Mouse (Mus musculus) large intestine, adult 2 months (tissue): ENCODE results near the gene Mfsd11. TPM values are rescaled to one million over a fixed set of nuclear protein-coding genes. Genes with fewer than 3 reads are reported as not detected.
A peak's percentile ranks its signal among the peaks of the same experiment; 100 is the strongest.
"Not testable (repeated sequence)": the region's sequence is repeated elsewhere in the genome, so short reads cannot be mapped to it uniquely, and the experiment has no call there.

Experiments
- DNase-seq: peaks from one replicate; pipeline ENCODE4 v3.0.0-alpha.2; 2012; ENCODE audit warnings: low read depth, low spot score
- WGBS: fragments of 180-500 bp; shearing (Covaris S2); methylation state at CpG from one replicate; pipeline ENCODE4 v1.1.7; 2018; 5-methylcytosine and 5-hydroxymethylcytosine counted together
- polyA plus RNA-seq: library from polyadenylated mRNA; depleted of rRNA; stranded (reverse); fragments of >200 nt; gene quantifications from 2 replicates; pipeline ENCODE4 v1.2.3, GENCODE M21; 2012

Gene Mfsd11
- polyA plus RNA-seq, 1 experiment = 18.1 TPM

DNA sequence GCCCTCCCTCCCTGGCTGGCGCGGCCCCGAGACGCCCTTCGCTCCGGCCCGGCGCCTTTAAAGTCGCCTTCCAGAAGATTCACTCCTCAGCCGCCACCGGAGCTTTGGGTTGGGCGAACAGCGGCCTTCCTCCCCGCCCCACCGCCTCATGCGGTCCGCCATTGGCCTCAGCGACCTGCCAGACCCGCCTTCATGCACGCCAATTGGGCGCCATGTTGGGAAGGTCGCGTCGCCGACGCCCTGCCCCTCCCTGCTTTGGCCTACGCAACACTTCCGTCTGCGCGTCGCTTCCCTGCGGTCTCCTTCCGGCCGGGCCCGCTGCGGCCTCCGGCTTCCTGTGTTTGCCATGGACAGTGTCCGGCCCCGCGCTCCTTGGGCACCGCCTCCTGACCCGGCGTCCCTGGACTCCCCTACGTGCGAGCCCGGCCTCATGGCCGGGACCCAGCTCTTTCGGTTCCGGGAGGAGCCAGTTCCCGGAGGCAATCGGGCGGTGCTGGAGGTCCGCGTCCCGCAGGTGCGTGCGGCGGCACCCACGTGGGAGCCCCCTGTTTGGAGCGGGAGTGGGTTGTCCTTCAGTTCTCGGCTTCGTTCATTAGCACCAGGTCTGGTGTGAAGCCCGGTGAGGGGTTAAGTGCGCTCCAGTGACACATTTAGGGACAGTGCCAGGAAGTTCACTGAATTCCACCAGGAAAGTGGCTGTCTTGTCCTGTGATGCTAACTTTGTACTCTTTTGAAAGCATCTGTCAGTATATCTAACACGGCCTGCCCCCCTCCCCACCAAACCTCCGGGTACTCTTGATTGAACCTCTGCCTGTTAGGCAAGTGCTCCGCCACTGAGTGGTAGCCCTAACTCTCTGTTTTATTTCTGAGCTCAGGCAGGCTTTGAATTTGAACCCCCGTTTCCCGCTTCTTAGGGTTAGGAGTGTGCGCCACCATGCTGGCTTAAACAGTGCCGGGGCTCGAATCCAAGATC, 8.7 kb upstream of the Mfsd11 start, which contains the start of the genes Mettl23 and Jmjd6:
Mettl23 (plus strand) TSS at position 18 of the 973 bp plus-strand sequence.
Jmjd6 (minus strand) TSS at position 189 of the 973 bp plus-strand sequence.
- under 1% methylated on average over 72 of the region's 72 CpGs for WGBS
- peak; percentile 86 for DNase-seq

DNA sequence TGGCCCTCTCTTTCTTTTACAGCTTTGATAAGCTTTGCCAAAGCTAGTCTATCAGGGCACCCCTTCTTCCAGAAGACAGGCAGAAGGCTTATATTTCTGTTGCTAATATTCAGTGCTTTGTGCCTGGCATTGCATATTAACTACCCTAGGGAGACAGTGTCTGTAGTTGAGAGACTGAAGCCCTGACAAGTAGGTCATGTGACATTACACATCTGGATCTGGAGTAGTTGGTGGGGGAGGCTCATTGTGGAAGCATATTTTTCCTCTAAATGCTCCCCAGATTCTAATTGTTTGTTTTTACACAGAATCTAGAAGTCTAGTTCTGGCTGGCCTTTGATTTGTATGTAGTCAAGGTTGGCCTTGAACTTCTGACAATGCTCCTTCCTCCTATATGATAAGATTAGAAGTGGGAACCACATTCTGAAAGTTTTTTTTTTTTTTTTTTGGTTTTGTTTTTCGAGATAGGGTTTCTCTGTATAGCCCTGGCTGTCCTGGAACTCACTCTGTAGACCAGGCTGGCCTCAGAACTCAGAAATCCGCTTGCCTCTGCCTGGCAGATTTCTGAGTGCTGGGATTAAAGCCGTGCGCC, 5.6 kb upstream of the Mfsd11 start:
- no peak for DNase-seq
- 74% methylated on average over 4 of the region's 4 CpGs for WGBS

DNA sequence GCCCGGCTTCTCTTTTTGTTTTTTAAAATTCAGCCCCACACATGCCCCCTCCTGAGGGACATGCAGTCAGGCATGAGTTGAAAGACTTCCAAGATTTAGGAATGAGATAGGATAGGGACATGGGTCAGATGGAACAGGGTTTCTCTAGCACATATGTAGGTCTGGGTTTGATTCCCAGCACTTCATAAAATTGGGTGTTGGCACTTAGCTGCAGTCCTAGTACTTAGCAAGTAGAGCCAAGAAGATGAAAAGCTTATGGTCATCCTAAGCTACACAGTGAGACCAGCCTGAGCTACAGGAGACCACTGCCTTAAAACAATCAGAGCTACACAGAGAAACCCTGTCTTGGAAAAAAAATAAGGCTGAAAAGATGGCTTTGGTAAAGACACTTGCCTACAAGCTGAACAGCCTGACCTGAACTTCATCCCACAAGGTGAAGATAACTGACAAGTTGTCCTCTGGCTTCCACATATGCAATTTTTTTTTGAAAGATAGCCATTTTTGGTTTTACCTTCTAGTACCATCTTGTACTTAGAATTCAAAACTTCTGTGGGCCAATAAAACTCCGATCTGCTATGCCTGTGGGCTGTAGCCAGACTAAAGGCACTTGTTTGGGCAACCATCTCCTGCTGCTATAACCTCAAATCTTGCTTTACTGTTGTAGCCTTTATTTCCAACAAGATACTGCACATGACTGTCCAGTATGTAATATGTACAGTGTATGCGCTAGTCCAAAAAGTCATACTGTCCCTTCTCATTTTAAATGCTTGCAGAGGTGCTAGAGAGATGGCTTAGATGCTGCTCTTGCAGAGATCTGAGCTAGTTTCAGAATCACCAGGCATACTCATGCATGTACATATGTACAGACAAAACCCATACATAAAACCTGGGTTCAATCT, 4.8 kb upstream of the Mfsd11 start:
- 88% methylated on average over 3 of the region's 3 CpGs for WGBS
- DNase-seq = no peak

DNA sequence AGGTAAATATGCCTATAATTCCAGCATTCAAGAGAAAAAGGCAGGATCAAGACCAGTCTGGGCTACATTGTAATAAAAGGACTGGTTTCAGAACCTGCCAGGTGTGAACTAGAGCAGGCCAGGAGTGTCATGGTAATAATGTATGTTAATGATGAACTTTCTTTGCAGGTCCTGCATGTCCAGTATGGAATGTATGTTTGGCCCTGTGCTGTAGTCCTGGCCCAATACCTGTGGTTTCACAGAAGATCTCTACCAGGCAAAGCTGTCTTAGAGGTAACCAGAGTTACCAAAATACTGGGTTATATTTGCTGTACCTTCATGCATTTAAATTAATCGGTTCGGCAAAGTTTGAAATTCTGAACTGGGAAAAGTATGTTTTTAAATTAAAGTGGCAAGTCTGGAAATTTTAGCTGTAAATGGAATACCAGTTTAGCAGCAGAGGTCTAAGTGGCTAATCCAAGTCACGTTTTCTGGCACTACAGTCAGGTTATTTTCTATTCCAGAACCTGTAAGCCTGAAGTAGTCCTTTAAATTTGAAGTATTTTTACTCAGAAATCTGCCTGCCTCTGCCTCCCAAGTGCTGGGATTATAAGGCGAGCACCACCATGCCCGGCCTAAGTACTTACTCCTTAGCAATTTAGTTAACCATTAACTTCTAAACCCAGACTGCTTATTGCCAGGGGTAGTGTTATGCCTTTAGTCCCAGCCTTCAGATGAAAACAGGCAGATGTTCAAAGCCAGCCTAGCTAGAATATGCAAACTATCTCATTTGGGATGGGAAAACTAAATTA, 4.0 kb upstream of the Mfsd11 start:
- no peak for DNase-seq
- WGBS = 61% methylated on average over 5 of the region's 5 CpGs

DNA sequence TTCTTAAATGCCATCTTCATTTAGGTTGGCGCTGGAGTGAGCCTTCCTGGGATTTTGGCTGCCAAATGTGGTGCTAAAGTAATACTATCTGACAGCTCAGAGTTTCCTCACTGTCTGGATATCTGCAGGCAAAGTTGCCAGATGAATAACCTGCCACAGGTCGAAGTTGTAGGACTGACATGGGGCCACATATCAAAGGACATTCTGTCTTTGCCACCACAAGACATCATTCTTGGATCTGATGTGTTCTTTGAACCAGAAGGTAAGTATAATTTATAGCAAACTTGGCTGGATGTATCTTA, 3.4 kb upstream of the Mfsd11 start:
- WGBS = 55% methylated on average over 2 of the region's 2 CpGs
- DNase-seq = not testable (repeated sequence)

DNA sequence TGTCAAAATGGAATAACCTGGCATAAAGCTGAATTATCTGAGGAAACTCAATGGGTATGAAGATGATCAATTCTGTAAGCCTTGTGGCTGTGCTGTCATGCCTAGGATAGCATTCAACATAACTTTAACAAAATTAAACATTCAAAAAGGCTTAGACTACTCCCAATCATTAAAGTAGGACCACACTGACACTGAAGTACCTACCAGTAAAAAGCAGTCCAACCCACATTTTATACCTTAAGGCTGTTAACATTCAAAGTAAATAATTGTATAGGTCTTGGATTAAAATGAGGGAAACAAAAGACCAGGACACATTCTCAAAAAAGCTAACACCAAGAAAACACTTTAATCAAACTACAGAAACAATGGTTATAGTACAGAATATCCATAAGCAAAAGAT, 2.7 kb upstream of the Mfsd11 start:
- no peak for DNase-seq

DNA sequence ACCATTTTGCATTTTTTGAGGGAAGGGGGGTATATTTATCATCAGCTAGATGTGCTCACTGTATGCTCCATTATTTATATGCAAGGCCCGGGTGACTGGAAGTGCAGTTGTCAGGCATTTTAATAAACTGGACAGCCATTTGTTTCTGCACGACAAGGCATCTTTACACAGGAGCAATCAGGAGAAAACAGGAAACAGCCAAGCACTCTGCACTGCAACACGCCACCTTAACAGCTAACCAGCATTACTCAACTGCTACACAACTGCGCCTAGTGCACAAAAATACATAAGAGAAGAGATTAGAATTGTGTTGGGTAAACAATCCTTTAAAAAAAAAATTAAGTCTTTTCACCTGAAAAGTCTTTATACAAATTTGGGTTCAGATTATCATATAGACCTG, 2.2 kb upstream of the Mfsd11 start:
- WGBS = 7% methylated on average over 4 of the region's 4 CpGs

DNA sequence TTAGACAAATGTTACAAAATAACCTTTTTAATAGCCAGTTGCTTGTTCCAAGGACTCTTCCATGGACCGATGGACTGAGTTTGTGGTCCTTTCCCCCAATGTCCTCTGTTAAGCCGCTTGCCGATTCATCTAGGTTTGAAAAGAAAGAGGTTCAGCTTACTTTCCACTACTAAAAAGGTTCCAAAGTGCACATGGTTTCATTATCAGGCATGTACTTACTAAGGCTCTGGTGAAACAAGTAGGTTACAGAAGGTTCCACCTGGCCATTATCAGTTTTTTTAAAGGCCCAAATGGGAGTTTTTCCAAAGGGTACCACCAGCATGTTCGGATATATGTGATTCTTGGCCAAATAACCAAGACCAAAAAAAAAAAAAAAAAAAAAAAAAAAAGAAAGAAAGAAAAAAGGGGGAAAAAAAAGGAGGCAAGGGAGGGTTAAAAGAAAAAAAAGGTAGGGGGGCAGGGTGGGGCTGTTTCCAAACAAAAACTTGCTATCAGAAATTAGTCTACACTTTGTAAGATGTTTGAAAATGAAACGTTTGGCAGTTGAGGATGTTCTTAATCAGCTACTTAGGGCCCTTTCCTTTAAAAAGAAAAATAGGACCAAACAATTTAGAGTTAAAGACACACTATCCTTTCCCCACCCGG, 1.3 kb upstream of the Mfsd11 start:
- 6% methylated on average over 6 of the region's 6 CpGs for WGBS
- DNase-seq = no peak

More for the DNA sequence above, 2.2 kb upstream of the Mfsd11 start:
- DNase-seq = no peak

DNA sequence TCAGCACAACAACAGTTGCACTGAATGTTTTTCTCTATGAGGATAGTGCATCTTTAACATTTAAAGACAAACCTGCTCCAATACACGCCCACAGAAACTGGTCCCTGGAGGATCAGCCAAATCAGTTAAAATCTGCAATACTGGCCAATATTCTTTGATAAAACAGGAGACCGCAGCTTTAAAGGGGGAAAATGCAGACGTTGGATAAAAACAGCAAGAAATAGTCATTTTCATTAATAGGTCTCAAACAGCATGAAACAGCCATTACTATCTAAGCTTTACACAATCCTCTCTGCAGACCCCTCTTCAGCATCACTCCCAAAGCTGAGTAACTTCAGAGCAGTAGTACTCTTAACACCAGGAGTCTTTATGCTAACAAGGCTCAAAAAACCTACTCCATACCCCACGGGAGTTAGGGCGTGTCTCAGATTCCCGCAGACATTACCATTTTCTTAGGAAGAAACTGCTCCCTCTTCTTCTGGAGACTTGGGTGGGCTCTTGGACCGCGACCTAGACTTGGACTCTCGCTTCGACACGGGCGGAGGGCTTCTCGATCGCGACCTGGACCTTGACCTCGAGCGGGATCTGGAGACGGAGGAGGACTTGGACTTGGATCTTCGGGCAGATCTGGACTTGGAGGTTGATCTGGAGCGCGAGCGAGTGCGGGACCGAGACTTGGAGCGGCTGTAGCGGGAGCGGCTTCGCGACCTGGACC, 507 bp upstream of the Mfsd11 start:
- no peak for DNase-seq
- 1% methylated on average over 29 of the region's 29 CpGs for WGBS

DNA sequence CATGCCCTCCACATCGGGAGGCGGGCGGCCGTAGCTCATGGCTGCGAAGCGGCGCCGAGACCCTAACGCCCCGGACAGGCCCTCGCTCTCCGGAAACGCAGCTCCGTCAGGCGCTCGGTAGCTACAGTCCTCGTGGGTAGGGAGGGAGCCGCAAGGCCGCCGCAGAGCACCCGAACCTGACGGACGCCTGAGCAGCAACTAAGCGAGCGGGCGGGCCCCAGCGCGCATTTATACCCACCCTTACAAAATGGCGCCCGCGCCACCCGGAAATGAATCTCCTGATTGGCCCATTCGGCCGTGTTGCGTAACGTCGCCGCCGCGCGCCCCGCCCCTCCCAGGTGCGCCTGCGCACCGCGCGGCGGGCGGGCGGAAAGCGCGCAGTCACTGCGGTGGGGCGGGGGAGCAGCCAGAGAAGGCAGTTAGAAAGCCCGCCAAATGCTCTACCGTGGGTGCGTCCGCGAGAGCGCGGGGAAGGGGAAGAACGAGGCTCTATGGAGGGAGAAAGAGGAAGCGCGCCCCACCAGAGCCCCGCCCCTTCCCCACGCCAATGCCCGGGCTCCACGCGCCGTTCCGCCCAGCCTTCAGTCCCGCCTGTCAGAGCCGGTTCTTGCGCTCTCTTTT, 761 bp downstream of the Mfsd11 start, which contains the start of gene Srsf2:
Srsf2 (minus strand) TSS at position 204 of the 621 bp plus-strand sequence.
- no peak for DNase-seq
- under 1% methylated on average over 74 of the region's 74 CpGs for WGBS

DNA sequence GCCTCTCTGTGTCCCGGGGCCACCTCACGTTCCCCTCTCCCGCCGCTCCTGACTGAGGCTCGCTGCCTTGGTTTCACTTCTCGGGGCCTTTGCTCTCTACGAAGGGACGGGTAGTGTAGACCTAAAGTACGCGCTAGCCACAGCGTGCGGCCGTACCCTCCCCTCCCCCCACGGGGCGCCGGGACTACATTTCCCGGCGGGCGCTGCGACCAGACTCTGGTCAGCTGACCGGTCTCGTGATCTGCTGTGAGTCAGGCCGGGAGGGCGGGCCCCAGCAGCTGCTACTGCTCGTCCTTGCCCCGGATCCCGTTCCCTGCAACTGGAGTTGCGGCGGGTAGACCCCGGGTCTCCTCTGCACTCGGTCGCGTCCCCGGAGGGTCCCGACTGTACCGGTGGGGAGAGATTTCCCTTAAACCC, 1.3 kb downstream of the Mfsd11 start:
- peak; percentile 85 for DNase-seq
- under 1% methylated on average over 36 of the region's 36 CpGs for WGBS

DNA sequence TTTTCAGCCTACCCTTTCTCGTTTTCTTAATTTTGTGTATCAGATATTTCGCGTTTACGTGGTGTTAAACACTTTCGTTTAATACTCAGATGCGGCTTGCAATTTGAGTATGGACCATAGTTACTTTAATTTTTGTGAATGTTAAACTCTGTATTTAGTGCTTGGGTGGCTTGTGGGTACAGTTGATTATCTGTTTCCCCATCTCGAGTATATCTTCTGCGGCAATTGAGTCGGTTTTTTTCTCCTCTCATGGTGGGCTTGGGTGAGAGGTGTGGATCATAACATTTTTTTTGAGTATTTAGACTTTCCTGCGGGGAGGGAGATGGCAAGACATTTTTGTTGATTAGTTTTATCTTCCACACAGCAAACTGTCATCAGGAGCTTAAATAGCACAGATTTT, 2.0 kb downstream of the Mfsd11 start:
- DNase-seq = no peak
- 11% methylated on average over 10 of the region's 10 CpGs for WGBS

DNA sequence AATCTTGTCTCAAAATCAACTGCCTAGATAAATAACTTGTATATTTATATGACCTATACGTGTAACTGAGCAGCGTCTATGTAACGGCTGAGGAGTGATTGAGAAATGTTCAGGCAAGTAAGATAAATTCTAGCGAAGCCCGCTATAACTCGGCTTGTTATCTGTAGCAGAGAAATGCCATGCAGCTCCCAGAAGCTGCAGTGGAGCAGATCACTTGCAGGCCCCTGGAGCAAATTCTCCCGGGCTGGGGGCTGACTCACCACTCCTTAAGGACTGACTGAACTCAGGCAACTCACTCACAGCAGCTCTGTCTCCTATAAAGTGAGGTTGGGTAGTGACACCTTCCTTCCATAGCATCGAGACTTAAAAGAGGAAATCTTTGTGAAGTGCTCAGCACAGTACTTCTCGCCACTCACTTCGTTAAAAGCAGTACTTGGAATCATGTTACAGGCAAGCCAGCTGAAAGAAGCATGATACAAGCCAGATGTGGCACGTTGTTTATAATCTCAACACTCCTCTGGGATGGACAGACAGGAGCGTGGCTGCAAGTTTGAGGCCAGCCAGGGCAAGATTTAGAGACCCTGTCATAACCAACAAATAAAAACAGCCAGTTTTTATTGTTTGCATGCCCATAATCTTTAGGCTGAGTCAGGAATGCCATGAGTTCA, 5.1 kb downstream of the Mfsd11 start:
- WGBS = 79% methylated on average over 12 of the region's 12 CpGs

DNA sequence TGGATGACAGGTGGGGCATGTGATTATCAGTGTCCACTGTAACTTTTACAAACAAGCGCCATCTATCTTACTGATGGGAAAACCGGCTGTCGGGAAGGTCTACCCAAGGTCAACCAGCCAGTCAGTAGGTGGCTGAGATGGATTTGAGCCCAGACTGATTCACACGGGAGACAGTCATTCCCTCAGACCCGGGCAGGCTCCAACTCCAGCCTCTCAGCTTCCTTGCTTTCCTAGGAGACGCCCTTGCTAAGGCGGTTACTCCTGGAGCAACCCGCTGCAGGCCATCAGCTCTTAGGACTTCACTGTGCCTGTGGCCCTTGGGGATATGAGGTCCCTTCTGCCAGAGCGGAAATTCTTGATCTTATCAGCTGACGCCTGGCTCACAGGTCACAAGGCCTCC, 12.2 kb downstream of the Mfsd11 start:
- DNase-seq = no peak
- WGBS = 83% methylated on average over 10 of the region's 10 CpGs

More for the DNA sequence above, 5.1 kb downstream of the Mfsd11 start:
- DNase-seq = no peak

DNA sequence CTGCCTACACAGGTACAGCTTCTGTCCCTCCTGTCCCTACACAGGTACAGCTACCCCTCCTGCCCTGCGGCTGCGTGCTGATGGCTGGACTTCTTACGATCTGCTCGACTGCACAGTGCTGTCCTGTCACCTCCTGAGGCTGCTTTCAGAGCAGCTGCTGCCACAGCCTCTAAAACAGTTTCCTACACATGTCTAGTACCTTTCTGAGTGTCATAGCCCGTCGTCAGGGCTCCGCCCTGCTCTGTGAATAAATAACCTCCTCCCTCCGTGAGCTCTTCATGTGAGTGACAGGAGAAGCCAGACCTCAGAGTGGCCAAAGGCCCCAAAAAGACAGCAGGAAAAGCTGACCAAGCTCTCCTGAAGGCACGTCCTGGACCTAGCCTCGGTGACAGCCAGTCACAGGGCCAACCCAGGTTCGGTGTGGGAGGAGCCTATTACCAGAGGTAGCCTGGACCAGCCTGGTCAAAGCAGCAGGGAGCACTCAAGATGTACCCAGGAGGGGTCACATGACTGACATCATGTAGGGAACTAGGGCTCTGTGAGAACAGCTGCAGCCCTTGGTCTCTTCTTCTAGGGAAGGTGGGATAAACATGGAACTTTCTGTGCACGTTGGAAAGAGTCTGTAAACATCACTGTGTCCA, 13.8 kb downstream of the Mfsd11 start:
- DNase-seq = no peak
- WGBS = 63% methylated on average over 12 of the region's 12 CpGs

DNA sequence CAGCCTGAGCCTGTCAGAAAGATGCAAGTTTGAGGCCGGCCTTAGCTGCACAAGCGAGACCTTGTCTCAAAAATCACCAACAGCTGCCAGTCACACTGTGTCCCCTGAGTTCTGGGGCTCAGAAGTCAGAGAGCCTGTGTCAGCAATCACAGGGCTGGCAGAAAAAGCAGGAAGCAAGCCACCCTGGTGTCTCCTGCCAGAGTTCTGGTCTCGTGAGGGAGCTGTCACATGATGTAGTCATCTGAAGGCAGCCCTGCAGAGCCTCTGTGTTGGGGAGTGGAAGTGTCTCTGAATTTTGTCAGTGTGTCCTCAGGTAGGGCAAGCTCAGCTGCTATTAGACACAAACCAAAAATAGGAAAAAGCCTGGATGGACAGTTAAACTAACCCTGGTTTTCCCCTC, 15.9 kb downstream of the Mfsd11 start:
- 62% methylated on average over 3 of the region's 3 CpGs for whole genome bisulfite sequencing
- DNase-seq = no peak

DNA sequence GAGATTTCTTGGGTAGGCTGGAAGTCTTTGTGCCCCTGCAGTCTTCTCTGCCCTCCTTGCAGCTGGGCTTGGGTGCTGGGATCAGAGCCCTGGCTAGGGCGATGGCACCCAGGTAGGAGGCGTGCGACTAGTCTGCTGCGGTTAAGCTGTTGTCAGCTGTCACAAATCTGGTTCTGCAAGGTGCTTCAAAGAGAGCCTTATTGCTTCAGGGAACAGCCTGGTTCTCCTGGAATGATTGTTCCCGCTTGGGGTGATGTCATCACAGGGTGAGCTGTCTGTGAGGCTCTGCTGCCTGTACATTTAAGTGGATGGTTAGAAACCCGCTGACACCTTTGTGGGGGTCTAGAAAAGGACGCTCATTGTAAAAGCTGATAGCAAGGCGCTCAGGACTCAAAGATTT, 17.0 kb downstream of the Mfsd11 start:
- DNase-seq = no peak
- 75% methylated on average over 8 of the region's 8 CpGs for WGBS
